Mouse (Mus musculus): ENCODE results near the gene Sat1.

- TF ChIP-seq POLR2A (IDR thresholded peaks at IDR 0.05; ENCODE audit: control insufficient read depth, low read depth, low read length) (no peak), CTCF (IDR thresholded peaks at IDR 0.05; ENCODE audit: control insufficient read depth, insufficient read depth, insufficient replicate concordance, low read depth, low read length) (no peak)
Observed at GRCm38 (mm10) chrX:155177230-155177629, 39.0 kb downstream of the Sat1 start.
